Mouse (Mus musculus) frontal cortex, adult 2 months (tissue): ENCODE measurements at regions not wholly inside any gene's neighbourhood (a gene's known extent, or its start where the extent isn't known, plus 50 kb on each side); places are given as distances from the start of the nearest gene placed in this dataset.
"Not testable (repeated sequence)": the region's sequence is repeated elsewhere in the genome, so short reads cannot be mapped to it uniquely, and the experiment has no call there.

Experiments
- DNase-seq, 2 experiments: peaks; one replicate each; pipeline ENCODE4 v3.0.0; 2022; ENCODE audit warnings: low spot score in 1 of 2; ENCODE audit errors: extremely low spot score in 1 of 2

DNA sequence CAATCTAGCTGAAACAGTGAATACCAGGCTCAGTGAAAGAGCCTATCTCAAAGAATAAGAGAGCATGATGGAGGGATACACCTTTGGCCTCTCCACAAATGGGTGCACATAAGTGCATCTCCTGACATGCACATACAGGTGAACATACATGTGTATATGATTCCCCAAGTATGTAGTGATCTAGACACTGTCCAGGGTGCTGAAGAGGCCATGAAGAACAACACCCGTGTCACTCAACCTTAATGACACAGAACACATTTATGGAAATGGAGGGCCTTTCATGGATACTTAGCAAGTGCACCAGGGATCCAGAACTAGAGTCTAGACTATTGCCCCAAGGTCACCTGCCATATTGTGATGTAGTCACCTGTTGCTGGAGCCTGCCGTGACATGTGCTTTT is 56.9 kb downstream of the Spata19 start:
- DNase-seq, result no peak

GRCm38 (mm10) chr9:27453924-27454652 is 57.5 kb downstream of the Spata19 start:
- DNase-seq, result peak; percentile 77 to 80

- DNase-seq, result no peak
Measured at GRCm38 (mm10) chr9:27458335-27459040, 61.9 kb downstream of the Spata19 start.

DNA sequence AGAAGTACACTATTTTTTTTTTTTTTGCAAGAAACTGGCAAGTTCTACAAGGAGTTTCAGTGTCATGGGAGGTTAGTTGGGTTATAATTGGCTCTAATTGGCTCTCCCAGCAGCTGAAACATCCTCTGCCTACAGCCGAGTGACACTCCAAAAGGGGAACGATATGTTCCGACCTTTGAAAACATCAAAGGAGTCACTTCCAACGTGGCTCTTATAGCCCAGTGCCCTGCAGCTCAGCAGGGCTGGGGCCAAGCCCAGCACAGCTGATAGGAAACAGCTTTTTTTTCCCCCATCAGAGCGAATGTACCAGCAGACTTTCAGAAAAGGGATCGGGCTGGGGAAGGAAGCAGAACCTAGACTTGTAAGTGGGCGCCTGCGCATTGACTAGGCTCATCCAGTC is 64.4 kb downstream of the Spata19 start:
- DNase-seq, result peak in 1 of 2 experiments; percentile 27

GRCm38 (mm10) chr9:27464006-27464405 is 67.4 kb downstream of the Spata19 start:
- DNase-seq, result peak in 1 of 2 experiments; percentile 34

DNA sequence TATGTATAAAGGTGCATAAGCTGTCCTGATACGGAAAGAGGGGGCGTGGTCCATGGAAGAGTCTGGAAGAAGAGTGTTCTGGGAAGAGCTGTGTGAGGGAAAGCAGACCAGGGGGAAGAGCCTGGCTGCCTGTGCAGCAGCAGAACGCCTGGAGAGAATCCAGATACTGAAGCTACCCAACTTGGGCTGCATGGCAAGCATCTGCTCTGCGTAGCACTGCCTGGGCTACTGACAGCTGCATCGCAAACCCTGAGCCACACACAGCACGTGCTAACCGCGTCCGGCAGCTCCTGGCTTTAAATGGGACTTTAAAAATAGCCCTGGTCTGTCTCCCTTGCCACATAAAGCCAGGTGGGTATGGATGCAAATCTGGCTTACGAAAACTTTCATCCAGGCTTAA is 78.9 kb downstream of the Spata19 start:
- DNase-seq, result peak; percentile 16 to 65

DNA sequence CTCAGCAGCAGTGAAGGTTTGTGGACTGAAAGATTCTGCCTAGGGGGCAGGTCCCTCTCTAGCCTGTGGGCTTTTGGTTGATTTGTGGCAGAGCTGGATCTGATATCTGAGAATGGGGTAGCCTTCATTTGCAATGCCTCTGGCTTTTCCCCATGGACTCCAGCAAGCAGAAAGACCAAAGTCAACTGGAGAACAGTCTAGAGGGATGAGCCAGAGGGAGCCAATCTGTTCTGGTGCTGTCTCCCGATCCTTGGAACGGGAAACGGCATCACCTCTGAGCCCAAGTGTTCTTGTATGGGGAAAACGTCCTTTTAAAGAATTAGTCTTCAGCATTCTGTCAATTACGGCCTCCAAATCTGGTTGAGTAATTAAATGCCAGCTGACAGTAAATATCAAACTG is 80.0 kb downstream of the Spata19 start:
- no peak for DNase-seq

- DNase-seq, result no peak
Measured at GRCm38 (mm10) chr9:27477079-27477687, 80.6 kb downstream of the Spata19 start.

GRCm38 (mm10) chr9:27478346-27478745 is 81.7 kb downstream of the Spata19 start:
- no peak for DNase-seq

- no peak for DNase-seq
Measured at GRCm38 (mm10) chr9:27501816-27502215, 105.2 kb downstream of the Spata19 start.

- DNase-seq, result no peak
Measured at GRCm38 (mm10) chr9:27509157-27509556, 112.6 kb downstream of the Spata19 start.

- DNase-seq, result peak in 1 of 2 experiments; percentile 49
Measured at GRCm38 (mm10) chr9:27509711-27510110, 113.1 kb downstream of the Spata19 start.

DNA sequence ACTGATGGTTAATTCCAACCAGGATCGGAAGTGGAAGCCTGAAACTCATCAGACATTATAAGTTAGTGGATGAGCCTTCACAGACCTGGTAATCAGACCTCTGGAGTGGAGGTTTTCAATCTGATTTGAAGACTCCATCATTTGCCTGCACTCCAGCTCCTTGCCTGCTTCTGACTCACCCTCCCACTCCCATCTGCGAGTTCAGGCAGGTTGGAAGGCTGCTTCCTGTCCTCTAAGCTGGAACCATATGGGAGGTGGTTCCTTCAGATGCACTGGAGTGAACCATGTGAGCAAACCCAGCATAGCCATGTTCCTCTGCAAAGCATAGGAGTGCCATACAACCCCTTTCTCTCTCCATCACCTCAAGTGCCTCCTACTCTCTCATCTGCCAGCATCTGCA is 114.6 kb downstream of the Spata19 start:
- peak; percentile 54 to 80 for DNase-seq

GRCm38 (mm10) chr9:27515427-27516110 is 119.0 kb downstream of the Spata19 start:
- peak in 1 of 2 experiments; percentile 55 for DNase-seq

DNA sequence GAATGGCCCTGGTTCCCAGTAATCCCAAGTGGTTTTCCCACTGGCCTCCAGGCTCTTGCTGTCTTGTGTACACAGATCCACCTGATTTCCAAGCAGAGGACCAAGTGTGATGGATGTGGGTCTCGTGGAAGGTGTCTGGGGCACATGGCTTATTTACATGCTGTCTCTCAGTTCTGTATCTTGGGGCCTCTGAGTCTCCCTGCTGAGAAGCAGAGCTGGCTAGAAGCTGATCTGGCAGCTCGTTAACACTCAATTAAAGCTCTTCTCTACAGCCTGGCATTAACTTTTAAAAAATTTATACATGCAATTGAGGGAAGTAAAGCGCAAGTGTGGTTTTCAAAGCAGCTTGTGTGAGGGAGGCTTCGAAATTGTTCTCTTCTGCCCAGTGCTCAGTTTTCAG is 121.4 kb downstream of the Spata19 start:
- no peak for DNase-seq

GRCm38 (mm10) chr9:27519711-27520110 is 123.1 kb downstream of the Spata19 start:
- DNase-seq, result no peak

GRCm38 (mm10) chr9:27521181-27521580 is 124.6 kb downstream of the Spata19 start:
- DNase-seq, result no peak

- DNase-seq, result no peak
Measured at GRCm38 (mm10) chr9:27526681-27527080, 130.1 kb downstream of the Spata19 start.

DNA sequence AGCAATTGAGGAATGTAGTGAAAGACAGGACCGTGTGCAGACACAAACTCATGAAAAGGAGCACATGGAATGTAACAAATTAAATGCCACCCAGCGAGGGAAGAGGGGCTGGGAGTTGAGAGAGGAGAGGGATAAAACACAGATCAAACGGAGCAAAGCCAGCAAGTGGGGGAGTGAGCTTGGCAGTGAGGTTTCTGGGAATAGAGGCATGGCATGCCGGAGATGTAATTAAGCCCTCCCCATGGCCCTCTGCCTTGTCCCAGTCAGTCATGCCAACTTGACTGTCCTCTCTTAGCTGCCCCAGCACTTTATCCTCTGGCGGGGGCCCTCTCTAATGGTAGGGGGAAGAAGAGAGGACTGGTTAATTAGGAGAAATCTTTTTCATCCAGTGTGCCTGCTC is 141.9 kb downstream of the Spata19 start:
- no peak for DNase-seq

DNA sequence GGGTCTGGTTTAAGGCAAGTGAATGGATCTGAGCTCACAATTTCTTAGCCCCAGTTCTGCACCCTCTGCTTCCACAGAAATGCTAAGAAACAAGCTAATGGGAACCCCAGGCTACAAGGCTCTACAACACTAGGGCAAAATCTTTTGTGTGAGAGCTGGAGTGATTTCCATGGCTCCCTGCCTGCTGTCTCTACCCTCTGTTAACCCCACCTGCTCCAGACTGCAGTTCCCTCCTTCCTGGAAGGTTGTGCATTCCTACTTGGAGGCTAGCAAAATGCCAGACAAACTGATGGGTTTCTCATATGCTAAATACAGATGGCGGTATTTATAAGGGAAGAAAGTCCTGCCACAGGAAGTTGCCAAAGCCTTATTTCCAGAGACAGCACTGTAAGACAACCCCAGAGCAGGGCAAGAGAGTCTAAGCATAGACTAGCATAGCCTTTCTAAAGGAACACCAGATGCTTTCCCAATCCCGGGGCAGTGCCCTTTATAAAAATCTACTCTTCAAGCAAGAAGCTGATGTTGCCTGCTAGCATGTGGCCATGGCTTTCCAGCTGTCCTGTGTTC is 145.1 kb downstream of the Spata19 start:
- no peak for DNase-seq

DNA sequence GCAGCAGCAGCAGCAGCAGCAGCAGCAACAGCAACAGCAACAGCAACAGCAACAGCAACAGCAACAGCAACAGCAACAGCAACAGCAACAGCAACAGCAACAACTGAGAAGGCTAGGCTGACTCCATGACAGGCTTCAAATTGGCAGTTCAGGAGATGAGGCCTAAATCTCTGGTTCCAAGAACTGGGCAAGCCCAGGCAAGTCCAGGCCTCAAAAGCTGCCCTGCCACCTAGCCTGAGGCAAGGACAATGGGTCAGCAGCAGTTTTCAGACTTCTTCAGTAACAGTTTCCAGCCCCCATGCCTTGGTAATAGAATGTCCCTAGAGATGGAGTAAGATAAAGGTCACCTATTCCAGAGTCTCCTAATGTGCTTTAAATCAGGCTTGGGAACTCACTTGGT is 158.1 kb downstream of the Spata19 start:
- DNase-seq, result not testable (repeated sequence)
